Mouse (Mus musculus) thymus, postnatal 10 days (tissue): ENCODE data around the gene Brd7.

Experiments used
- DNase-seq, 2 experiments: peaks; one replicate each; pipeline ENCODE4 v3.0.0; 2021; ENCODE audit warnings: low spot score in 2 of 2

The Brd7 gene

GRCm38 (mm10) chr8:88309881-88310280 is 52.1 kb downstream of the Brd7 start:
- no peak for DNase-seq

GRCm38 (mm10) chr8:88309274-88309873 is 52.6 kb downstream of the Brd7 start:
- no peak for DNase-seq

GRCm38 (mm10) chr8:88307736-88308135 is 54.3 kb downstream of the Brd7 start:
- no peak for DNase-seq

- DNase-seq: no peak
Observed at GRCm38 (mm10) chr8:88306511-88306910, 55.5 kb downstream of the Brd7 start.

GRCm38 (mm10) chr8:88305814-88306213 is 56.2 kb downstream of the Brd7 start:
- DNase-seq: no peak

GRCm38 (mm10) chr8:88301589-88302437 is 60.2 kb downstream of the Brd7 start:
- no peak for DNase-seq

- DNase-seq: no peak
Observed at GRCm38 (mm10) chr8:88299907-88300603, 61.9 kb downstream of the Brd7 start.

- no peak for DNase-seq
Observed at GRCm38 (mm10) chr8:88298733-88299103, 63.3 kb downstream of the Brd7 start.

- DNase-seq: no peak
Observed at GRCm38 (mm10) chr8:88297976-88298732, 63.8 kb downstream of the Brd7 start.

GRCm38 (mm10) chr8:88294977-88295376 is 67.0 kb downstream of the Brd7 start:
- DNase-seq: no peak

- no peak for DNase-seq
Observed at GRCm38 (mm10) chr8:88293590-88294356, 68.2 kb downstream of the Brd7 start.

- no peak for DNase-seq
Observed at GRCm38 (mm10) chr8:88292926-88293325, 69.1 kb downstream of the Brd7 start.

GRCm38 (mm10) chr8:88291305-88291690 is 70.7 kb downstream of the Brd7 start:
- no peak for DNase-seq

- DNase-seq: peak; percentile 58 to 63
Observed at GRCm38 (mm10) chr8:88290326-88291304, 71.4 kb downstream of the Brd7 start.

GRCm38 (mm10) chr8:88289901-88290300 is 72.1 kb downstream of the Brd7 start:
- DNase-seq: peak; percentile 56 to 61

- DNase-seq: peak; percentile 71
Observed at GRCm38 (mm10) chr8:88288622-88289242, 73.3 kb downstream of the Brd7 start.

GRCm38 (mm10) chr8:88286421-88286960 is 75.5 kb downstream of the Brd7 start:
- no peak for DNase-seq

- no peak for DNase-seq
Observed at GRCm38 (mm10) chr8:88285469-88286356, 76.3 kb downstream of the Brd7 start.
